28 mouse cellular contexts compared by ENCODE assay signal in the genomic region with DNA sequence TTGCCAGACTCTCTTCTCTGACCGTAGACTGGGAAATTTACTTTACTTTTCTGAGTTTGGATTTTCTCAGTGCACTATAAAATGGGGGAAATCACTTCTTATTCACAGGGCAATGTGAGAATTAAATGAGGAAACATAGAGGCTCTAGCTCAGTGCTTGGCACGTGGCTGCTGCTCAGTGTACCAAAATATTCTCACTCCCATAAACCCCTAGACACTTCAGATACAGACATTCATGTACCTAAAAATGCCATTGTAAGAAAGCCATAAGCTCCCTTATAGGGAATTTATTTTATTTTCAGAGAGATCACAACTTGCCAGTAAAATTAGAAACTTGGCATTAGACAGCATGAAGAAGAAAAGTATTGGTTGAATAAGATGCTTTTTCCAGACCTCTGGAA.
"Had no signal": no experiment of that assay in that cellular context is flagged by ENCODE, and none has a peak within 500 bp of the region (broad histone marks: within the 10 kb centered on the region; RNA-seq: fewer than 3 reads in every experiment).

No protein-coding gene starts in this region.

- ATAC-seq: hindbrain, embryonic 16.5 days; inflammation-experienced regulatory T-cells, adult 6 months; intestine, embryonic 15.5 days; intestine, postnatal 0 days; liver, embryonic 12.5 days had no signal

- H3K4me3 ChIP-seq: gastrocnemius, adult 2 months; heart, embryonic 10.5 days; heart, embryonic 12.5 days; hindbrain, embryonic 10.5 days; hindbrain, embryonic 12.5 days; intestine, embryonic 15.5 days; kidney, embryonic 15.5 days; limb, embryonic 13.5 days; limb, embryonic 15.5 days; liver, embryonic 12.5 days had no signal

- H3K27ac ChIP-seq: gastrocnemius, adult 2 months; heart, embryonic 10.5 days; hindbrain, embryonic 10.5 days; hindbrain, embryonic 12.5 days; hindbrain, embryonic 14.5 days; intestine, embryonic 15.5 days; kidney, embryonic 15.5 days; kidney, postnatal 0 days; limb, embryonic 13.5 days; limb, embryonic 15.5 days; liver, embryonic 12.5 days; liver, embryonic 14.5 days had no signal

- DNase-seq: gastrocnemius, adult 2 months; gastrocnemius, postnatal 10 days; gastrocnemius, postnatal 25 days; heart, adult 18-20 months; heart, postnatal 10 days; heart, postnatal 4 days; kidney, adult 18-20 months; kidney, adult 9 months; kidney, postnatal 14 days; kidney, postnatal 36 days; layer of hippocampus, adult 9-11 months; layer of hippocampus, postnatal 36 days; left cerebral cortex, postnatal 4 days had no signal
